9 mouse cellular contexts compared by ENCODE assay signal in genomic region chr4:139852219-139853035, GRCm38 (mm10). TPM values are rescaled to one million over a fixed set of nuclear protein-coding genes. Genes with fewer than 3 reads are reported as not detected.
DNase-seq lines count a peak whose midpoint lies in the region; ATAC-seq and TF ChIP-seq lines count a peak whose summit lies in the region.
"Had no signal": no experiment of that assay in that cellular context is flagged by ENCODE, and none has a peak within 500 bp of the region (broad histone marks: within the 10 kb centered on the region; RNA-seq: fewer than 3 reads in every experiment).

No protein-coding gene starts in this region.

- no peak overlapping the region for H3K4me3 ChIP-seq in layer of hippocampus, adult 2 months
- H3K4me3 ChIP-seq in hindbrain, embryonic 15.5 days: no peak overlapping the region
- H3K4me3 ChIP-seq in stomach, embryonic 15.5 days (replicated peaks): no peak overlapping the region

- WGBS in hindbrain, embryonic 15.5 days: 3% methylated on average over 25 of the region's 25 CpGs
- 2% methylated on average over 25 of the region's 25 CpGs for WGBS in stomach, embryonic 15.5 days

- H3K36me3 ChIP-seq in hindbrain, embryonic 15.5 days: no peaks in the 10 kb centered on the region
- H3K36me3 ChIP-seq in stomach, embryonic 15.5 days: no peaks in the 10 kb centered on the region

- DNase-seq in layer of hippocampus, adult 2 months (ENCODE audit: low spot score in 2 of 2): no peak
- DNase-seq in layer of hippocampus, adult 9-11 months: no peak
- DNase-seq in embryo, embryonic 10.5 days (ENCODE audit: low spot score): peak; percentile 51
- DNase-seq in retina, embryonic 14.5 days (ENCODE audit: low spot score): no peak
- DNase-seq in urinary bladder, adult 2 months (ENCODE audit: low spot score): no peak

- peak overlapping the region; percentile 3; the same call in 1 of the 2 replicates for H3K4me2 ChIP-seq in hindbrain, embryonic 15.5 days
- H3K4me2 ChIP-seq in stomach, embryonic 15.5 days: peak overlapping the region; percentile 23; the same call in 1 of the 2 replicates

- H3K4me1 ChIP-seq in hindbrain, embryonic 15.5 days (replicated peaks): peaks cover 9% of the 10 kb centered on the region; the same call in 1 of the 2 replicates
- H3K4me1 ChIP-seq in stomach, embryonic 15.5 days: 0 out of 2 replicates have a peak, but pooled peaks cover 5% of the 10 kb centered on the region

- H3K9ac ChIP-seq in hindbrain, embryonic 15.5 days: no peak overlapping the region
- H3K9ac ChIP-seq in stomach, embryonic 15.5 days: no peak overlapping the region

- H3K9me3 ChIP-seq in hindbrain, embryonic 15.5 days: no peaks in the 10 kb centered on the region
- no peaks in the 10 kb centered on the region for H3K9me3 ChIP-seq in stomach, embryonic 15.5 days

- peak; percentile 51 for TF ChIP-seq CTCF in layer of hippocampus, adult 2 months (conservative IDR thresholded peaks at IDR 0.05)

- ATAC-seq in hindbrain, embryonic 15.5 days (ENCODE audit: low FRiP score, low read depth): no peak
- ATAC-seq in stomach, embryonic 15.5 days (ENCODE audit: insufficient read depth, low FRiP score, low read depth): no peak

- H3K27ac ChIP-seq in layer of hippocampus, adult 2 months: no peak overlapping the region
- H3K27ac ChIP-seq in hindbrain, embryonic 15.5 days (replicated peaks): no peak overlapping the region
- no peak overlapping the region for H3K27ac ChIP-seq in stomach, embryonic 15.5 days

- peaks cover 66% of the 10 kb centered on the region for H3K27me3 ChIP-seq in hindbrain, embryonic 15.5 days
- H3K27me3 ChIP-seq in stomach, embryonic 15.5 days (replicated peaks): peaks cover 75% of the 10 kb centered on the region

RNA-seq across cellular contexts. Expression of gene Pax7, which starts 19.1 kb away (rescaled TPM):
- not detected for total RNA-seq in layer of hippocampus, adult 2 months (2021)
- 0.39 and 1.1 TPM in 2 replicates for polyA plus RNA-seq in hindbrain, embryonic 15.5 days (2015; fragmentation: Nextera tagmentation; extraction: Ambion mirVana)
- polyA plus RNA-seq in stomach, embryonic 15.5 days (2015; fragmentation: Nextera tagmentation; extraction: Ambion mirVana): 0.03 and 0.04 TPM in 2 replicates
- polyA plus RNA-seq in urinary bladder, adult 2 months (2012; rRNA removed): not detected in 2 replicates
- total RNA-seq: common myeloid progenitor, adult 5-6 weeks had no signal
- polyA plus RNA-seq: heart, embryonic 14.5 days had no signal
